Mouse (Mus musculus) midbrain, postnatal 0 days (tissue): Measurements from ENCODE around the gene Npas3. TPM values are rescaled to one million over a fixed set of nuclear protein-coding genes. Genes with fewer than 3 reads are reported as not detected.

Source experiments
- ATAC-seq: fragments of 200-750 bp; cut with Nextera tagmentation; 2 replicates; pipeline ENCODE4 v1.8.0; 2017; ENCODE audit warnings: moderate number of reproducible peaks, mild to moderate bottlenecking, moderate TSS enrichment, moderate library complexity; ENCODE audit not compliant: low FRiP score
- DNase-seq: peaks from one replicate; pipeline ENCODE4 v3.0.0-alpha.2; 2015; ENCODE audit warnings: low spot score
- H3K27ac ChIP-seq: fragments of 300-500 bp; sonication (generic); 2 replicates; pipeline ENCODE4 v1.5.1; 2014; ENCODE audit warnings: low read depth, mild to moderate bottlenecking, low read length, mixed read lengths
- H3K27me3 ChIP-seq: fragments of 300-500 bp; sonication (generic); 2 replicates; pipeline ENCODE4 v1.6.1; 2014; ENCODE audit warnings: low read length, control low read depth, mixed read lengths; ENCODE audit not compliant: insufficient read depth
- H3K36me3 ChIP-seq: fragments of 300-500 bp; sonication (generic); 2 replicates; pipeline ENCODE4 v1.6.1; 2014; ENCODE audit warnings: low read length, control low read depth, mixed read lengths; ENCODE audit not compliant: insufficient read depth
- H3K4me1 ChIP-seq: fragments of 300-500 bp; sonication (generic); 2 replicates; pipeline ENCODE4 v1.6.1; 2014; ENCODE audit warnings: mild to moderate bottlenecking, control low read depth, antibody characterized with exemption, low read length, mixed read lengths; ENCODE audit not compliant: insufficient read depth
- H3K4me2 ChIP-seq: fragments of 300-500 bp; sonication (generic); 2 replicates; pipeline ENCODE4 v1.6.1; 2014; ENCODE audit warnings: low read depth, mild to moderate bottlenecking, low read length, mixed read lengths; ENCODE audit not compliant: poor library complexity, severe bottlenecking
- H3K4me3 ChIP-seq: fragments of 300-500 bp; sonication (generic); 2 replicates; pipeline ENCODE4 v1.5.1; 2014; ENCODE audit warnings: low read depth, mild to moderate bottlenecking, low read length, moderate library complexity
- H3K9ac ChIP-seq: fragments of 300-500 bp; sonication (generic); replicated peaks from 2 replicates; pipeline ENCODE4 v1.6.1; 2014; ENCODE audit warnings: mild to moderate bottlenecking, low read length, moderate library complexity, mixed read lengths; ENCODE audit not compliant: poor library complexity, severe bottlenecking
- H3K9me3 ChIP-seq: fragments of 300-500 bp; sonication (generic); 2 replicates; pipeline ENCODE4 v1.6.1; 2016; ENCODE audit warnings: low read length, control low read depth
- CTCF ChIP-seq: IDR thresholded peaks from 2 replicates; pipeline ENCODE4 v1.5.1; 2016; ENCODE audit warnings: antibody characterized with exemption, mild to moderate bottlenecking
- WGBS: fragments of 180-500 bp; shearing (Covaris S2); extraction: QIAGEN DNeasy Blood & Tissue Kit; methylation state at CpG from one replicate; pipeline ENCODE4 v1.1.7; 2014; 5-methylcytosine and 5-hydroxymethylcytosine counted together
- polyA plus RNA-seq: library from polyadenylated mRNA; unstranded; fragments of >200 nt; fragmentation: Nextera tagmentation; extraction: Ambion mirVana; gene quantifications from 2 replicates; pipeline ENCODE4 v1.2.1, GENCODE M21; 2015
- total RNA-seq: library from RNA; depleted of rRNA; stranded (reverse); fragments of >200 nt; gene quantifications from 2 replicates; pipeline ENCODE4 v1.2.3, GENCODE M21; 2014

Npas3 gene
- total and polyA plus RNA-seq, 2 experiments from 2014 or later, result 34.2 to 53.8 TPM

GRCm38 (mm10) chr12:53300964-53301363 lies 52.5 kb downstream of the Npas3 start:
- no peak overlapping the region for H3K4me3 ChIP-seq
- H3K36me3 ChIP-seq, result no peaks in the 10 kb centered on the region
- no peak overlapping the region for H3K27ac ChIP-seq
- no peaks in the 10 kb centered on the region for H3K9me3 ChIP-seq
- ATAC-seq (no peak), DNase-seq (peak; percentile 36)
- 45% methylated on average over 2 of the region's 2 CpGs for WGBS
- no peaks in the 10 kb centered on the region for H3K27me3 ChIP-seq
- no peak overlapping the region for H3K4me2 ChIP-seq
- H3K9ac ChIP-seq, result no peak overlapping the region
- no peaks in the 10 kb centered on the region for H3K4me1 ChIP-seq
- peak; percentile 59 for TF ChIP-seq CTCF

- no peak for ATAC-seq
- H3K4me1 ChIP-seq, result no peaks in the 10 kb centered on the region
- no peak for TF ChIP-seq CTCF
- H3K9me3 ChIP-seq, result no peaks in the 10 kb centered on the region
- H3K4me2 ChIP-seq, result no peak overlapping the region
- WGBS, result 86% methylated on average over 3 of the region's 3 CpGs
- H3K27ac ChIP-seq, result no peak overlapping the region
- no peak overlapping the region for H3K9ac ChIP-seq
- H3K36me3 ChIP-seq, result no peaks in the 10 kb centered on the region
- H3K4me3 ChIP-seq, result no peak overlapping the region
- no peaks in the 10 kb centered on the region for H3K27me3 ChIP-seq
- DNase-seq, result no peak
These were observed 53.7 kb downstream of the Npas3 start for GRCm38 (mm10) chr12:53302129-53302528.

GRCm38 (mm10) chr12:53316715-53317114 lies 68.2 kb downstream of the Npas3 start:
- Histone ChIP-seq H3K27me3 (no peaks in the 10 kb centered on the region), H3K27ac (no peak overlapping the region), H3K4me3 (no peak overlapping the region), H3K9me3 (no peaks in the 10 kb centered on the region), H3K9ac (no peak overlapping the region), H3K36me3 (no peaks in the 10 kb centered on the region), H3K4me2 (no peak overlapping the region), H3K4me1 (0 out of 2 replicates have a peak, but pooled peaks cover 2% of the 10 kb centered on the region)
- 45% methylated on average over 2 of the region's 2 CpGs for WGBS
- ATAC-seq, result no peak
- TF ChIP-seq CTCF, result no peak
- no peak for DNase-seq

- Histone ChIP-seq H3K9ac (no peak overlapping the region), H3K27ac (no peak overlapping the region), H3K4me2 (no peak overlapping the region), H3K4me3 (no peak overlapping the region), H3K4me1 (0 out of 2 replicates have a peak, but pooled peaks cover 6% of the 10 kb centered on the region), H3K27me3 (no peaks in the 10 kb centered on the region), H3K9me3 (no peaks in the 10 kb centered on the region), H3K36me3 (no peaks in the 10 kb centered on the region)
- no peak for TF ChIP-seq CTCF
- ATAC-seq (no peak), DNase-seq (no peak)
- 62% methylated on average over 3 of the region's 3 CpGs for WGBS
These were observed 69.3 kb downstream of the Npas3 start for GRCm38 (mm10) chr12:53317801-53318200.

GRCm38 (mm10) chr12:53320526-53320925 lies 72.0 kb downstream of the Npas3 start:
- H3K9me3 ChIP-seq, result no peaks in the 10 kb centered on the region
- H3K27ac ChIP-seq, result no peak overlapping the region
- no peak overlapping the region for H3K9ac ChIP-seq
- H3K4me2 ChIP-seq, result no peak overlapping the region
- 75% methylated on average over 2 of the region's 2 CpGs for WGBS
- H3K4me1 ChIP-seq, result 0 out of 2 replicates have a peak, but pooled peaks cover 6% of the 10 kb centered on the region
- H3K4me3 ChIP-seq, result no peak overlapping the region
- no peak for TF ChIP-seq CTCF
- ATAC-seq (no peak), DNase-seq (peak; percentile 44)
- no peaks in the 10 kb centered on the region for H3K36me3 ChIP-seq
- H3K27me3 ChIP-seq, result no peaks in the 10 kb centered on the region

GRCm38 (mm10) chr12:53321018-53321417 lies 72.5 kb downstream of the Npas3 start:
- no peak overlapping the region for H3K27ac ChIP-seq
- no peaks in the 10 kb centered on the region for H3K36me3 ChIP-seq
- 0 out of 2 replicates have a peak, but pooled peaks cover 6% of the 10 kb centered on the region for H3K4me1 ChIP-seq
- no peak overlapping the region for H3K4me3 ChIP-seq
- no peak for TF ChIP-seq CTCF
- ATAC-seq (no peak), DNase-seq (no peak)
- H3K4me2 ChIP-seq, result no peak overlapping the region
- no peak overlapping the region for H3K9ac ChIP-seq
- H3K9me3 ChIP-seq, result no peaks in the 10 kb centered on the region
- H3K27me3 ChIP-seq, result no peaks in the 10 kb centered on the region
- WGBS, result 80% methylated on average over 12 of the region's 12 CpGs
